Mouse (Mus musculus) thymus, postnatal 4 days (tissue): ENCODE data around the gene Vgf.

ENCODE experiments used
- DNase-seq: peaks from one replicate; pipeline ENCODE4 v3.0.0; 2021

The Vgf gene

DNA sequence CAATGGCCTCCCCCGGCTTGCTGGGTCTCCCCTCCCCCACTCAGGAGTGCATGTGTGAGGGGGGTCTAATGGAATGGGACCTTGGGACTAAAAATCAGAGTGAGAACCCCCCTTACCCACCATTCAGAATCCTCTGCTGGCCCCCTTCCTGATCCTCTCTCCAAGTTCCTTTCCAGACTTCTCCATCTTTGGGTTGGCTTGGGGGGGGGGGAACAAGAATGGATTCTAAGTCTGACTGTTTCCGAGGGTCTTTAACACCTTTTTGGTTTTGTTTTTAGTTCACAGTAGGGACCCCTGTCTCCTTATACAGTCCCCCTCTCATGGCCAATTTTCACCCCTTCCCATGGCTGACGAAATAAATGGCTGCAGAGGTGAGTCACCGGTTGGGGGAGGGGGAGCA is at the start of gene Vgf:
Gene Vgf, plus strand, starts transcription at position 301 of the 400 bp plus-strand sequence.
- peak; percentile 12 for DNase-seq

DNA sequence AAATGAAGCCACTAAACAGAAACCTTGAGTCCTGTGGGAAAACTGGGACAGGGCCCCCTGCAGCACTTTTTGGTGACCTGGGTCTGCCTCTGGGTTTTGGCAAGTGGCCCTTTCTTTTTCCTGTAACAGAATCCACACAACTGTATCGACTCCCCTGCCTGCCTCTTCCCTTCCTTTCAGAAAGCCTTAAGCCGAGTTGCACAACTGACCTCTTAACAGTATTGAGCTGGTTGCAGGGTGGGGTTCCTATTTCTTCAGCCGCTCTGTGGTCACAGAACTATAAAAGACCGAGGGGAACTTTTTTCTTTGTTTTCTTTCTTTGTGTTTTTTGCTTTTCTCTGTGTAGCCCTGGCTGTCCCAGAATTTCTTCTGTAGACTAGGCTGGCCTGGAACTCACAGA is 48.4 kb upstream of the Vgf start:
- DNase-seq = no peak

DNA sequence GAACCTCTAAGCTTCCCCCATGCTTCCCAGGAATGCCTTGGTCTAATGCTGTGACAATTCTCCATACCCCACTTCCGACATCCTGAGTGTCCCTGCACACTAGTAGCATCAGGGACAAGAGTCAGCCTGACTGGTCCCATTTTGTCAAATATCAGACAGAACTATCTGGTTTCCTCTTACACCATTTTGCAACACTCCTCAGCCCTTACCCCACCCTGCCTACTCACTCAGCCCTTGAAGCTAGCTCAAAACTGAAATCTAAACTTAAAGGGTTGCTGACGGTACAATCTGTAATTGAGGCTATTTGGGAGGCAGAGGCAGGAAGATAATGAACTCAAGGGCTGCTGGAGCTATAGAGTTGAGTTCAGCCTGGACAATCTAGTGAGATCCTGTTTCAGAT is 46.4 kb upstream of the Vgf start:
- no peak for DNase-seq

DNA sequence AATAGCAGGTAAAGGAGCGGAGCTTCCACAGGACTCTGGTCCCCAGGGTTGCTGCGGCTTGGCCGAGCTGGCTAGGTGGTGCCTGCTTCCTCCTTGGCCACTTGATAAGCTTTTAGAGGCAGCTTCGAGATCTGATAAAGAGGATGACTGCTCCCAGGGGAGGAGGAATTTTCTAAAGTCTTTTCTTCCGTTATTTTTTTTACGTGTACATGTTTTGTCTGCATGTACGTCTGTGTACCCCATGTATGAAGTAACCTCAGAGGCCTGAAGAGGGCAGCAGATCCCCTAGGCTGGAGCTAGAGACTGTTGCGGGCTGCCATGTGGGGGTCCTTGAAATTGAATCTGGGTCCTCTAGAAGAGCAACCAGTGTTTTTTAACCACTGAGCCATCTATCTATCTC is 45.2 kb upstream of the Vgf start:
- DNase-seq = peak; percentile 42

DNA sequence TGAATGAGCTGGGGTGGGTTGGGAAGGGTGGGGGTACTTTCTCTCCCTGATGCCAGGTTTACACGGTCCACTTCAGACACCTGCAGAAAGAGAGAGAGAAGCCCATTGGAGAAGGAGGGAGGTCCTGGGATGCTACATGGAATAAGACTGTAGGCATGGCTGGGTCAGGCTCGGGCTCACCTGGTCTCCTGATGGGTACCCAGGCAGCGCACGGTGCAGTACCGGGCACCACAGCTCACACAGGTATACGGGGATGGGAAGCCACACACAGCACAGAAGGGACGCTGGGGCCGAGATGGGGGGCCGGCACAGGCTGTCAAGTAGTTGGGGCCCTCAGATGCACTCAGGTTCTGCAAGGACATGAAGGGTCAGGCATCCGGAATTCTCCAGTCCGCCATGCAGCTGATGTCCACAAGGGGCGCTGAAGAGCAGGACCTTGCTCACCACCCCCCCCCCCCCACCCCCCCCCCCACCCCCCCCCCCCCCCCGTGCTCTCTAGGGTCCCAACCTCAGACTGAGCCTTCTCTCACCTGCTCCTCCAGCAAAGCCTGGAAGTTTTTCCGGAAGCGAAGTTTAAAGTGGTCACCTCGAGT is 43.8 kb upstream of the Vgf start:
- peak; percentile 82 for DNase-seq

DNA sequence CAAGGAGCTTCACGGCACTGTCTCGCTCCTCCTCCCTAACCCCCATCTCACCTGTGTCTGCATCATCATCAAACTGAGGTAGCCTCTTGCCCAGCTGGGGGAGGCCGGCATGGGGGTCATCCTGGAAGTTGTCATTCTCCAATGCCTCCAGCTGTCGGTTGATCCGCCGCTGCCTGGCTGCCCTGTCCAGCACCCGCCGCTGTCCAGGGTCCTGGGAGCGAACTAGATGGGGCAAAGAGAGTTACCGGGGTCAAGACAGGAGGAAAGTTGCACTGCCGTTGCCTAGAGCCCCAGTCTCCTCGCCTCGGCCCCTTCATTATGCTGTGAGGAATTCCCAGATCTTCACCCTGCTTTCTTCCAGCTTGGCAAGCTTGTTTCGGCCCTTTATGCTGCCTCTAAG is 41.4 kb upstream of the Vgf start:
- DNase-seq = no peak

DNA sequence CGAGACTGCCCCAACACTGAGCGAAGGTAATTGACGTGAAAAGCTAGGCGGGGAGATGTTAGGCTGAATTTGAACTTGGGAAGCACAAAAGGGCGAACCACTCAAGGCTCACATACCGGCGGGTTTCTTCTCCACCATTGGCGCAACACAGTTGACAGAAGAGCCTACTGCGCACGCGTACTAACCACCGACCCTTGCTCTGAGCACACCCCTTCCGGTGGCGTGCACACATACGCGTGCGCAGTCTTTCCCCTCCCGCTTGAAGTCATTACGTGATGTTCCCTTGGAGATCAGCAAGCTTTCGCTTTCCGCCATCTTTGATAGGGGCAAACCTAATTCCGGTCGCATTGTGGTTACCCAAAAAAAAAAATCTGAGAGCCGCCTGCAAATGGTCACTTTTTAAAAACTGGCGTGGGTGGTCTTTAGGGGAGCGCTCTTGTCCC is 39.5 kb upstream of the Vgf start, which contains the start of gene Plod3:
Gene Plod3, plus strand, starts transcription at position 325 of the 443 bp plus-strand sequence.
- DNase-seq = peak; percentile 97

DNA sequence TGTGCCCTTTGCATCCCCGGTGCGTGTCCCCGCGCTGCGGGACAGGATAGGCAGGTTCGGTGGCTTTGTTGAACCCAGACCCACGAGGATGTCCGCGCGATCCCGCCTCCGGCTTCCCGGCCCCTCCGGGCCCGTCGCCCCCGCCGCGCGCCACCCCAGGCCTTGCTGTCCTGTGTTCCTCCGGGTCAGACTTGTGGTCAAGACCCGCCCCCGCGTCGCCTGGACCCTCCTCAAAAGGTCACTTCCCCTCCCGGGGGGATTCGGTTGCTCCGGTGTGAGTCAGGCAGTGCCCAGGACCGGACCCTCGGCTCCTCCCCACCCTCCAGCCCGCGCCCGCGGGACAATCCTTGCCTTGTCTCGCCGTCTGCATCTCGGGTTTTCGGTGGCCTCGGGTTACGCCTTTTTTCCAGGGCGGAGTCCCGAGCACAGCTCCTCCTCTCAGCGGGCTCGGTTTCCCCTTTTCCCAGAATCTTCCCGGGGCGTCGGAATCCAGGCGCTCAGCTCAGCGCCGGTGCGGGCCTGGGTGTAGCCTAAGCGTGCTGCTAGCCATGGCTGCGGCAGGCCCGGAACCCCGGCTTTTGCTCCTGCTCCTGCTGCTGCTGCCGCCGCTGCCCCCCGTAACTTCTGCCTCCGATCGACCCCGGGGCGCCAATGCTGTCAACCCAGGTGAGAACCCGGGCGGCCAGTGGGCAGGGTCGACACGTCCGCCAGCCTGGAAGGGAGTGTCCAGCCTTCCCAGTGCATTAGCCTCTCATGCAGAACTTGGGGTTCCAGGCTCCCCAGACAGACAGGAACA is 38.9 kb upstream of the Vgf start:
- peak; percentile 75 for DNase-seq

DNA sequence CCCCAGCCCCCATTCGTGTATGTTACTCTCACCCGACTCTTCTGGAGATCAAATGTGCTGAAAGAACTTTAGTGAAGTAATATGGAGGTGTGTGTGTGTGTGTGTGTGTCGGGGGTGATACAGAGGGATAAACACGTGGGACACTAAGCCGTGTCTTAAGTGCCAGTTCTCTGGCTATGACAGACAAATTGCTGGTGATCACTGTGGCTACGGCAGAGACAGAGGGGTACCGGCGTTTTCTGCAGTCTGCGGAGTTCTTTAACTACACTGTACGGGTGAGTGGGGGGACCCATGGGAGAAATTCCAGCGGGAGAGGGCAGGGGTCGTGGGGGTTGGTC is 38.3 kb upstream of the Vgf start, which contains the start of gene Znhit1:
Gene Znhit1, minus strand, starts transcription at position 88 of the 338 bp plus-strand sequence.
- DNase-seq = no peak

DNA sequence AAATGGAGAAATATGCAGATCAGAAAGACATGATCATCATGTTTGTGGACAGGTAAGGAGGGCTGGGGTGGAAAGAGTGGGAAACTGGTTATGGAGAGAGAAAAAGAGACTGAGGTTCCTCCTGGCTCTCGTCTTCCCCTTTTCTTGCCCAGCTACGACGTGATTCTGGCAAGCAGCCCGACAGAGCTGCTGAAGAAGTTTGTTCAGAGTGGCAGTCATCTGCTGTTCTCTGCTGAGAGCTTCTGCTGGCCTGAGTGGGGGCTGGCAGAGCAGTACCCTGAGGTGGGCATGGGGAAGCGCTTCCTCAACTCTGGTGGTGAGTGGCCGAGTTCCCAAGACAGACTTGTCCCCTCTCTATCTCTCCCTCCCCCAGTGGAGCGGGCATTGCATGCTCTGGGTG is 37.8 kb upstream of the Vgf start:
- no peak for DNase-seq

DNA sequence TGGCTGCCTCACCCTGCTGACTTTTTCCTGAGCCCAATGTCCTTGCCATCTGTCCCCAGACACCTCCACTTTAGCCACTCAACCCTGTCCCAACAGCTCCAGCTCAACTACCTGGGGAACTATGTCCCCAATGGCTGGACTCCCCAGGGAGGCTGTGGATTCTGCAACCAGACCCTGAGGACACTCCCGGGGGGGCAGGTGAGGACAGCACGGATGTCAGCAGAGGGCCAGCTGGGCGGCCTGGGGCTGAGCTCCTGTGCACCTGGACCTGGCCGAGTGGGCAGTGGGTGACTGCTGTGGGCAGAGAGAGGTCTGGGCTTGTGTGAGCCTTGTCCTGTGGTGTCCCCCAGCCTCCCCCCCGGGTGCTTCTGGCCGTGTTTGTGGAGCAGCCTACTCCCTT is 36.4 kb upstream of the Vgf start:
- DNase-seq = no peak

DNA sequence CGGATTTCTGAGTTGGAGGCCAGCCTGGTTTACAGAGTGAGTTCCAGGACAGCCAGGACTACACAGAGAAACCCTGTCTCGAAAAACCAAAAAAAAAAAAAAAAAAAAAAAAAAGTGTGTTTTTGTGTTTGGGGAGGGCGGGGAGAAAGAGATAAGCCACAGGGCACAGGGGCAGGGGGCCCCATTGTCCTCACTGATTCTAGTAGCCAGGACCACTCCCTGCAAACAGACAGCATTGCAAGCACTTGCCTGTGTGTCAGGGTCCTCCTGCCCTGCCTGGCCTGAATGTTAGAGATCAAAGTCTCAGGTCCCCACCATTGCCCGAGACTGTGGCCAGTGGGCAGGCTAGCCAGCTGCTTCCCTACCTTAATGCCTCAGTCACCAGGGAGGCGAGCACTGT is 26.7 kb upstream of the Vgf start:
- no peak for DNase-seq

DNA sequence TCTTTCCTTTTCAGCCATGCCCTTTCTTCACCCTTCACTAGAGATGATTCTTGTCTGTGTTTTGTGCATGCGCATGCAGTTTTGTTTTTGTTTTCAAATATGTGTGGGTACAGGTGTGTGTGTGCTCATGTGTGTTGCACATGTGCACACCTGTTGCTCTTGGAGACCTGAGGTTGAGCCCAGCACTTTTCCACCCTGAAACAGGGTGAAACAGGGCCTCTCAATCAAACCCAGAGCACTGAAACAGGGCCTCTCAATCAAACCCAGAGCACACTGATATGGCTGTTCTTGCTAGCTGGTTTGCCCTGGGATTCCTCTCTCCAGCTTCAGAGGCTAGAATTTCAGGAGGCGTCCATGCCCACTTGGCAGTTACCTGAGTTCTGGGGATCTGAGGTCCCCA is 25.6 kb upstream of the Vgf start:
- no peak for DNase-seq

DNA sequence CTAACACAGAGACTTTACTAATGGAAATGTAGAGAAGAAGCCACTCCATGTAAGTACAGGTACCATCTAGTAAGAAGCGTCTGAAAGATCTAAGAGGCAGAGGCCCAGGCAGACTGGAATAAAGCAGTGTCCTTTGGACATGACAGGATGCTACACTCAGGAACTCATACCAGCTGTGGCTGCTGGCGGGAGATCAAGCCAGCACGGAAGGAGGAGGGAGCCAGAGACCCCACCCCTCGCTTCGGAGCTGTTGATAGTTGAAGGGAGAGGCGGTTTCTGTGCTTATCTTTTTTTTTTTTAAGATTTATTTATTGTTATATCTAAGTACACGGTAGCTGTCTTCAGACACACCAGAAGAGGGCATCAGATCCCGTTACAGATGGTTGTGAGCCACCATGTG is 18.9 kb upstream of the Vgf start:
- no peak for DNase-seq

DNA sequence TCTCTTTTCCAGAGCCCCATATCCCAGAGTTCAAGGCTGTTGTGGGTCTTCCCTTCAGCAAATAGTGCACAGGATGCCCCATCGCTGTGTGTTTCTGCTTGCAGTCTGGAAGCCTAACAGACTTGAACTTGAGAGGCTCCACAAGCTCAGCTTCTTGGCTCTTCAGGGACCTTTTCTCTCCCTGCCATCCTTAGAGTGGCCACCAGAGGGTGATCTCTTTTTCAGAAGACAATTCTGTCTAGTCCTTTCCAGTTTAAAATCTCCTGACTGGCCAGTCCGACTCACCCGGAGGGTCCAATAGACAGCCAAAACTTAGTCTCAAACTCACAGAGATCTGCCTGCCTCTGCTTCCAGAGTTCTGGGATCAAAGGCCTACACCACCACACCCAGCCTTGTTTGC is 16.2 kb upstream of the Vgf start:
- DNase-seq = peak; percentile 73

DNA sequence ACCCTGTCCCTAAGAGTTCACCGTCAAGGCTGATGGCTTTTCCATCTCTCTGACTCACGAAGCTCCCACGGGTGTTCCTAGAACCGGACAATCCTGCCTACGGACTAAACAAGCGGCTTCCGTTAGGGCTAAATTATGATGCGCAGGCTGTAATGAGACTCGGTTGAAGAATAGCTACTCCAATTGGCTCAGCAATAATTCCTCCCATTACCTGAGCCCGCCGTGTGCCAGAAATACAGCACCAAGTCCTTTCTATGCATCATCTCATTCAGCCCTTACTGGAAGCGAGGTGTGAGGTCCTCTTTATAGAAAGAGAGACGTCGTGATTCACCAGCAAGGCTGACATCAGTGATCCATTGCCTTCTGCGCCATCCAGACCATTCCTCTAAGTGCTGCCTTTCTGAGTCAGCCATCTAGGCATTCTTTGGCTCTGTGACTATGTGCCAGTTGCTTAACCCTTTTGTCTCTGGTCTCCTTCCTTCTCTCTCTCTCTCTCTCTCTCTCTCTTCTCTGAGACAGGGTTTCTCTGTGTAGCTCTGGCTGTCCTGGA is 13.7 kb upstream of the Vgf start:
- no peak for DNase-seq

DNA sequence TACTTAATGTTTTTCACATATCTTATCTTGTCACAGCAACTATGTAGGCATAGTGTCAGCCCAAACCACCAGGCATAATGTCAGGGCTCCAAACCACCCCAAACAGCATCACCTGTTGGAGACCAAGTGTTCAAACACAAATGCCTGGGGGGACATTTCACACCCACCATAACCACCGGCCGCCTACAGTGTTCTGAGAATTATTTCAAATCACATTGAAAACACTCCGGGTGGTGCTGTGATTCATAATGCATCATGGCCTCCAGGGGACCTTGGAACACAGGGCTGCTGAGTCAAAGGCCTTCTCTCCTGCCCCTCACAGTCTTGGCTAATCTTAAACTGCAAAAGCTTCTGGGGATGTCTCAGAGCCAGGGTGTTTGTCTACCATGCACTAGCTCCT is 10.3 kb upstream of the Vgf start:
- no peak for DNase-seq

DNA sequence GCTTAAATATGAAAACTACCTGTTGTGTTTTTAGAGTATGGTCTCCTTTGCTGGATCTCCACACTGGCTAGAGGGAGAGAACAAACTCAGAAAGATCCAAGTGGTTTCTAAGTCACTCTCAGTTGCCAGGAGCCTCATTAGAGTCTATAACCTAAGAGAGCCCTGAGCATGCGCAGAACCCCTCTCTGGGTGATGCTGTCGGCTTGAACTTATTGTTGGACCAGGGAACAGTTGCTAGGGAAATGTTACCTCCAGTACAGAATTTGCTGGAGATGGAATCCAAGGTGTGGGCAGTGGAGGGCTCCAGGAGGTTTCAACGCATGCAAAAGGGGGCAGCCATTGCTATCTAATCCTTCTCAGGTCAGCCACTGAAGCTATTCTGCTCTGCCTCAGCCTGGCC is 1.9 kb upstream of the Vgf start:
- DNase-seq = no peak

DNA sequence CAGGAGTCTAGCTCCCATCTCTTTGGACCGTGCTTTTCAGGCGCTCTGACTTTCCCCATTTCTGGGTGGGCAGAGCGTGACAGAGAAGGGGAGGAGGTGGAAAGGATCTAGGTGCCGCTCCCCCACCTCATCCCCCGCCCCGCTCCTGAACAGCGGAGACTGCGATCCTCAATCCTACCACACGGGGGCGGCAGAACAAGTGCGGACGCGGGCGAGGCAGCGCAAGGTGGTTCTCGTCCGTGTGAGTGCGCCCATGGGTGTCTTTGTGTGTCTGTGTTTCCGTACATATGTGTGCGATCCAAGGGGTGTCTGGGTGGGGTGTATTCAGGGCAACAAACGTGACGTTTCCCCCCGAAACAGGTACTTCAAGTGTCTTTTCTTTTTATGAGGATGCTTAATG is 1.1 kb upstream of the Vgf start:
- DNase-seq = peak; percentile 95

DNA sequence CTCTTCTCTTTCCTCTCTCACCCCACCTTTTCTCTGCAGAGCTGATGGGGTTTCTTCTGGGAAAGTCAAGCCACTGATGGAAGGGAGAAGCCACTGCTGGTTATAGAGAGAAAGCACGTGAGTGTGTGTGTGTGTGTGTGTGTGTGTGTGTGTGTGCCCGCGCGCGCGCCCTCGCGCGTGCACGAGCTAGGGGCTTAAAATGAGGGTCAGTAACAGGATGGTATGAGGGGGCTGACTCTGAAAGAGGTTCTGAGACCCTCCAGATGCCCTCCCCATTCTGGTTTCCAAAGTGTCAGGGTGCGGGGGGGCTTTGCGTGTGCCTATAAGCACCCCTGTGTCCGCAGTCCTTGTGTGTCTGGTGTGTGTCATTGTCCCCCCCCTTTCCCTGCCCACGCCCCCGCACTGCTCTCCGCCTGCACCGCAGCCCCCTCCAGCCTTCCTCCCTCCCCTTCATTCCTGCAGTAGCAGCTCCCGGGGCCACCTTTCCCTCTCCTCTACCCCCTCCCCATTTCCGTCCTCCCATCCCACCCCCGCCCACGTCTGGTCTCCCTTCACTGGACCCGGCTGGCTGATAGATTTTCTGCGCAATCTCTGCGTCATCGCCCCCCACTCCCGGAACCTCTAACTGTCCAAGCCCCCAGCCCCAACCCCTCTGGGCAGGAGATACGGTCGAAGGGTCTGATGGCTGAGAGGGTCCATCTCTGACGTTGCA is 2.5 kb downstream of the Vgf start:
- DNase-seq = peak; percentile 22

DNA sequence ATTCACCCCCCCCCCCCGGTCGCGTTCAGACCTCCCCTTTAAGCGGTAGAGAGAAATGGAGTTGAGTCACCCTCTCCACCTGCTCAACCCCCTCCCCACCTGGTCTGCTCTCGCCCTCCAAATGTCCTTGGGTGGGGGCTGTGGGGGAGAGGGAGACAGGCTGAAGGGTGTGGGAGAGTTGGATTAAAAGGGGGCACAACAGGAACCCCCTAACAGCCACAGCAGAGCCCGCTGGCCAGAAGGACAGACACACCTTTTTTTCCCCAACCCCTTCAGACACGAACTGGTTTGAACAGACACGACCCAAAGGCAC is 3.0 kb downstream of the Vgf start:
- DNase-seq = peak; percentile 10

DNA sequence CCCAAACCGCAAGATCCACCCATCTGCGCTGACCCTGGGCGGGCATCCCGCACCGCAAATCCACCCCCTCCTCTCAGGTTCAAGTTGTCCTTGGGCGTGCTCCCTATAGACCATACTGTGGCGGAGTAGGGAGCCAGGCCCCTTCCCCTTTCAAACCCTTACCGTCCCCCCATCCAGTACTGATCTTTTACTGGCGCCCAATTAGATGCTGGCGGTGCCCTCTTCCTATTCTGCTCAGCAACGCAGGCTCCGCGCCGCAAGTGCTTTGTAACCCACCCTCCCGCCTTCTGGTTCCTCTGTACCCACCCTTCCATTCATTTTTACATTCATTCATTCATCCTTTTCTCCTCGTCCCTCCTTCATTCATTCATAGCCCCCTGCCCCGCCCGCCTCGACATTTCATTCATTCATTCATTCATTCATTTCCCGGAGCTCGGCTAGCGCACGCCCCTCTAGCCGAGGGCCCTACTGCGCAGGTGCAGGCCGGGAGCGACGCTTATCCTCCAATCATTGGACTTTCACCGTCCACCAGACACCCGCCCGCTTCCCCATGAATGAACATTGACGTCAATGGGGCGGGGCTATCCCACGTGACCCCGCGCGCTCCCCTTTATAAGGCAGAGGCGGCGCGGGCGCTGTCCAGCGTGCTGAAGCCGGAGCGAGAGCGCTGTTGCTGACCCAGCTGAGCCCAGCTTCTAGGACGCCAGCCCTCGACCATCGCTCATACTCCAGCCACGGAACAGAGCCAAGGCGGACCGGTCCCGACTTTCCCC is 3.6 kb downstream of the Vgf start:
- DNase-seq = peak; percentile 96

DNA sequence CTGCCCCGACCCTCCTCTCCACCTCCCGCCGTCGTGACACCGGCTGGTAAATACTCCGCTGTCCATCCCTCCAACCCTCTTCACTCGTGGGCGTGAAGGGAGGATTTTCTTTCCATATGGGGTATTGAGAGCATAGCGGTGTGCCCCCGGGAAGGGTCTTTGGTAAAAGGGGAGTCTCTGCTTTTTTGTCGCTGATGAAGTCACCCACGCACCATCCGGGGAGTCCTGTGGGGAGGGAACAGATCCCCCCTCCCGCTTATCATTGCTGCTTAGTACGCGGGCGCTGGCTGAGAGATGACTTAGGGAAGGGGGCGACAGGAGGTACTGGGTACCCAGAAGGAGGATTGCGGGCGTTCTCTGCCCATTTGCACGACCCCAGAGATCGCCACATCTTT is 4.2 kb downstream of the Vgf start:
- DNase-seq = no peak
